Mouse (Mus musculus): ENCODE results near the gene Sprn. TPM values are rescaled to one million over a fixed set of nuclear protein-coding genes. Genes with fewer than 3 reads are reported as not detected.
"Not testable (repeated sequence)": the region's sequence is repeated elsewhere in the genome, so short reads cannot be mapped to it uniquely, and the experiment has no call there.

Sprn gene
- polyA plus RNA-seq, 1 experiment from 2014 or later: 0.08 TPM

DNA sequence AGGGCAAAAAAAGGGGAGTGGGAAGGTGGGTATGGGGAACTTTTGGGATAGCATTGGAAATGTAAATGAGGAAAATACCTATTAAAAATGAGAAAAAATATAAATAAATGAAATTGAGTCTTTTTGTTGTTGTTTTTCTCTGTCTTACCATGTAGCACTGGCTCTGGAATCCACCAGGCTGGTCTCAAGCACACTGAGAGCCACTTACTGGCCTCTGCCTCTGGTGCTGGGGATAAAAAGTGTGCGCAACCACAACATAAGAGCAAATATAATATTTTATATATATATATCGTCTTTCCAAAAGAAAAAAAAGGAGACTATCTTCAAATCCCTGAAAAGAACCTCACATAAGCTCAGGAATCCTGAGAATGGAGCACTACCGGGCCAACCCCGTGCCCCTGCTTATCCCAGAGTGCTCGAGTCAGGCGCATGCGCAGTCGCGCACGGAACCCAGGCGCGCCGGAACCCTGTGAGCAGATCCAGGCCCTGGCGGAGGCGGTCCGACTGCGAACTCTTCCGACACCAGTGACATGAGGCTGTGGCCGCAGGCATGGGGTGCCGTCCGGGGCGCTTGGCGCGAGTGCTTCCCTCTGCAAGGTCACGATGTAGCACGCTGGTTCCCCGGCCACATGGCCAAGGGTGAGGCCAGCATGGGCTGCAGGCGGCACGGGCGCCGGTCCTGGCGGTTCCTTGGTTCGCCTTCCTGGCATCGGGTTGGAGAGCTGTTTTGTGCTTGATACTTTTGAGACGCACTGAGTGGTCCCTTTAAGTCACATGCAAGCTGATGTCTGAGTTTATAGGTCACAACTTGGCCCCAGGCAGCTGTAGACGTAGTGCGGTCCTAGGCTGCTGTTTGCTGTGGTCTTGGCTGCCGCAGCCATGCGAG lies 17.3 kb downstream of the Sprn start, which contains the start of gene Mtg1:
TSS of gene Mtg1 (plus strand) at position 430 of the 886 bp plus-strand sequence.
- H3K4me2 ChIP-seq (ENCODE audit: low read depth, low read length): peak within 1 kb of the TSS; percentile 80
- TF ChIP-seq EP300 (IDR thresholded peaks at IDR 0.05; ENCODE audit: low read depth): no peak
- no peak for TF ChIP-seq CTCF (IDR thresholded peaks at IDR 0.05; ENCODE audit: low read depth)
- ATAC-seq: peak; percentile 97
- DNase-seq: peak; percentile 97
- peak within 1 kb of the TSS; percentile 82 for H3K9ac ChIP-seq (replicated peaks)
- H3K4me3 ChIP-seq (ENCODE audit: low read depth, low read length): peak within 1 kb of the TSS; percentile 77
- H3K36me3 ChIP-seq (replicated peaks; ENCODE audit: insufficient read depth, low read length): peaks cover 6% of the 10 kb centered on the region; the same call in 1 of the 2 replicates
- 2% methylated on average over 39 of the region's 39 CpGs for WGBS (ENCODE audit: insufficient replicate concordance)
- H3K27me3 ChIP-seq (ENCODE audit: insufficient read depth, low read length): no peaks in the 10 kb centered on the region
- H3K4me1 ChIP-seq (ENCODE audit: insufficient read depth): peaks cover 4% of the 10 kb centered on the region; the same call in 1 of the 2 replicates
- no peaks in the 10 kb centered on the region for H3K9me3 ChIP-seq (ENCODE audit: low read length)
- peak within 1 kb of the TSS; percentile 89 for H3K27ac ChIP-seq (ENCODE audit: low read depth)

- no peaks in the 10 kb centered on the region for H3K27me3 ChIP-seq (ENCODE audit: insufficient read depth, low read length)
- TF ChIP-seq CTCF (IDR thresholded peaks at IDR 0.05; ENCODE audit: low read depth) (no peak), EP300 (IDR thresholded peaks at IDR 0.05; ENCODE audit: low read depth) (no peak)
- H3K27ac ChIP-seq (ENCODE audit: low read depth): no peak overlapping the region
- H3K36me3 ChIP-seq (replicated peaks; ENCODE audit: insufficient read depth, low read length): peaks cover 16% of the 10 kb centered on the region
- ATAC-seq (no peak), DNase-seq (no peak)
- H3K9ac ChIP-seq (replicated peaks): no peak overlapping the region
- H3K9me3 ChIP-seq (ENCODE audit: low read length): no peaks in the 10 kb centered on the region
- H3K4me2 ChIP-seq (ENCODE audit: low read depth, low read length): no peak overlapping the region
- H3K4me1 ChIP-seq (ENCODE audit: insufficient read depth): peaks cover 4% of the 10 kb centered on the region; the same call in 1 of the 2 replicates
- no peak overlapping the region for H3K4me3 ChIP-seq (ENCODE audit: low read depth, low read length)
- WGBS (ENCODE audit: insufficient replicate concordance): 72% methylated on average over 5 of the region's 5 CpGs
Measured at GRCm38 (mm10) chr7:140135106-140135770, 19.4 kb downstream of the Sprn start.

GRCm38 (mm10) chr7:140134033-140134432 lies 20.6 kb downstream of the Sprn start:
- not testable (repeated sequence) for H3K4me1 ChIP-seq (ENCODE audit: insufficient read depth); H3K9ac ChIP-seq (replicated peaks); H3K27me3 ChIP-seq (ENCODE audit: insufficient read depth, low read length); DNase-seq; H3K27ac ChIP-seq (ENCODE audit: low read depth); H3K4me3 ChIP-seq (ENCODE audit: low read depth, low read length); H3K4me2 ChIP-seq (ENCODE audit: low read depth, low read length); ATAC-seq; H3K9me3 ChIP-seq (ENCODE audit: low read length)
- peaks cover 26% of the 10 kb centered on the region for H3K36me3 ChIP-seq (replicated peaks; ENCODE audit: insufficient read depth, low read length)
- 37% methylated on average over 3 of the region's 7 CpGs for WGBS (ENCODE audit: insufficient replicate concordance)

DNA sequence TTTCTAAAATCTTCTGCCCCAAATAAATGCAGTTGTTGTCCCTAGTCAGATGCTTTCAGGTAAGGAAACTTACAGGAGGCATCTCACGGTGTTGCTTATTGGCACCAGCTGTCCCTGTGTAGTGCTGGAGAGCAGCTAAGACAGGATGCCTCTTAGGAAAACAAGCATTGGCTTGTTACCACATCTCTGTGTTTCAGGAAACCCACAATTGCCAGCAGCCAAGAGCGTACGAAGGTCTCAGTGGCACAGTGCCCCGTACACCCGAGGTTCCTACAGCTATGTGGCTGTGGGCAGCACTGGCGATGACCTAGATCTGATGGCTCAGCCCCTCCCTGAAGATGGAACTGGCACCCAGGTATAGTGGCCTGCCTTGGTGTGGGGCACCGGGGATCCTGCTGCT lies 22.5 kb downstream of the Sprn start:
- not testable (repeated sequence) for H3K4me2 ChIP-seq (ENCODE audit: low read depth, low read length); H3K4me3 ChIP-seq (ENCODE audit: low read depth, low read length); H3K9ac ChIP-seq (replicated peaks); H3K4me1 ChIP-seq (ENCODE audit: insufficient read depth); H3K9me3 ChIP-seq (ENCODE audit: low read length); H3K27ac ChIP-seq (ENCODE audit: low read depth); DNase-seq; H3K27me3 ChIP-seq (ENCODE audit: insufficient read depth, low read length); ATAC-seq
- peaks cover 26% of the 10 kb centered on the region for H3K36me3 ChIP-seq (replicated peaks; ENCODE audit: insufficient read depth, low read length)
- WGBS (ENCODE audit: insufficient replicate concordance): 47% methylated on average over 7 of the region's 7 CpGs

- no peak overlapping the region for H3K27ac ChIP-seq (ENCODE audit: low read depth)
- H3K9ac ChIP-seq (replicated peaks): no peak overlapping the region
- no peak for TF ChIP-seq CTCF (IDR thresholded peaks at IDR 0.05; ENCODE audit: low read depth)
- TF ChIP-seq EP300 (IDR thresholded peaks at IDR 0.05; ENCODE audit: low read depth): no peak
- H3K4me1 ChIP-seq (ENCODE audit: insufficient read depth): peaks cover 16% of the 10 kb centered on the region
- H3K27me3 ChIP-seq (ENCODE audit: insufficient read depth, low read length): no peaks in the 10 kb centered on the region
- no peak for ATAC-seq
- H3K4me2 ChIP-seq (ENCODE audit: low read depth, low read length): no peak overlapping the region
- no peak for DNase-seq
- 32% methylated on average over 2 of the region's 2 CpGs for WGBS (ENCODE audit: insufficient replicate concordance)
- peaks cover 20% of the 10 kb centered on the region for H3K36me3 ChIP-seq (replicated peaks; ENCODE audit: insufficient read depth, low read length)
- H3K9me3 ChIP-seq (ENCODE audit: low read length): no peaks in the 10 kb centered on the region
- H3K4me3 ChIP-seq (ENCODE audit: low read depth, low read length): no peak overlapping the region
Measured at GRCm38 (mm10) chr7:140127911-140128310, 26.8 kb downstream of the Sprn start.

DNA sequence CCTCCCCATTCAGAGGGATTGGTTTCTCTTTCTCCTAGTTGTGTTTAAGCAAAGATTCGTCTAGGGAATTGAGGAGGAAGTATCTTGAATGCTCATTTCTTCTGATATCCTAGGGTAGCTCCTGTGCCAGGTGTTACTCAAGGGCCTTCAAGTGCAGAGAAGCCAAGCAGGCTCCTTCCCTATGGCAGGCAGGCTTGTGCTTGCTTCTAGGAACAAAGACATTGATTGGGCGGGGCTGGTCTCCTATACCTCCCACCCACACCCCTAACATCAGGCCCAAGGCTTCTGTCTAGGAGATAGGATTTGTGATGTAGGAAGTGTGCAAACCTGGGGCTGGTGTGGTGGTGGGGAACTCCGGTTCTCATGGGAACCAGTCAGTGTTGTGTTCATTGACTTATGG lies 27.7 kb downstream of the Sprn start:
- 61% methylated on average over 3 of the region's 3 CpGs for WGBS (ENCODE audit: insufficient replicate concordance)
- ATAC-seq: no peak
- peaks cover 20% of the 10 kb centered on the region for H3K36me3 ChIP-seq (replicated peaks; ENCODE audit: insufficient read depth, low read length)
- H3K4me1 ChIP-seq (ENCODE audit: insufficient read depth): peaks cover 16% of the 10 kb centered on the region
- no peak for DNase-seq
- H3K4me2 ChIP-seq (ENCODE audit: low read depth, low read length): peak overlapping the region; percentile 40
- no peak overlapping the region for H3K9ac ChIP-seq (replicated peaks)
- no peak overlapping the region for H3K4me3 ChIP-seq (ENCODE audit: low read depth, low read length)
- H3K27ac ChIP-seq (ENCODE audit: low read depth): no peak overlapping the region
- TF ChIP-seq EP300 (IDR thresholded peaks at IDR 0.05; ENCODE audit: low read depth): no peak
- TF ChIP-seq CTCF (IDR thresholded peaks at IDR 0.05; ENCODE audit: low read depth): no peak
- H3K9me3 ChIP-seq (ENCODE audit: low read length): no peaks in the 10 kb centered on the region
- no peaks in the 10 kb centered on the region for H3K27me3 ChIP-seq (ENCODE audit: insufficient read depth, low read length)

All from liver, postnatal 0 days (tissue).